Mouse (Mus musculus): ENCODE measurements around the gene Prkce. TPM values are rescaled to one million over a fixed set of nuclear protein-coding genes. Genes with fewer than 3 reads are reported as not detected.

Prkce gene
- polyA plus RNA-seq, 1 experiment from 2014 or later: 4.4 TPM

DNA sequence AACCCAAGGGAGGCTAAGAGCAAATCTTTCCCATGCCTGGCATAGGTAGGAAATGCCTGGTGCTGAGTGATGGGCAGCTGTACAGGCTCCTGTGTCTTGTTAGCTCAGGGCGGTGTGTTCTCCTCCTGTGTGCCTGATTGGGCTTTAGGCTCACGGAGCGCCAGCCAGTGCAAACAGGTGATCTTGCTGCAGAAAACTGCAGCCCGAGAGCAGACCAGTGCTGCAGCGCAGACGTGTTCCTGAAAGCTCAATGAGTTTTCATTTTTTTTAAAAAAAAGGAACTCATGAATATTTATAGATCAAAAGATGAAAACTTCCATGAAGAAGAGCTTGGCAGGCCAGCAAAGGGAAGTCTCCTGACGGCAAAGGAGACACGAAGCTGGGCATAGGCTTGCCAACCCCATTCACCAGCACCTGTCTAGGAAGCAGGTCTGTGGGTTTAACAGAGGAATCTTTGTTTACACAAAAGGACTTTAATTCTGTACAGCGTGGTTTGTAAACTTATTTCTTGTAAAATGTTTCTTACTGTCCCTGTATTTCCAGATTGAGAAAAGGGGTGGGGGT is 67.1 kb downstream of the Prkce start:
- no peaks in the 10 kb centered on the region for H3K36me3 ChIP-seq
- 89% methylated on average over 9 of the region's 9 CpGs for WGBS
- no peak overlapping the region for H3K27ac ChIP-seq
- H3K4me3 ChIP-seq: no peak overlapping the region
- H3K9me3 ChIP-seq: 0 out of 2 replicates have a peak, but pooled peaks cover 5% of the 10 kb centered on the region
- DNase-seq (ENCODE audit: low spot score): no peak
- no peaks in the 10 kb centered on the region for H3K4me1 ChIP-seq (replicated peaks)
- H3K27me3 ChIP-seq (ENCODE audit: insufficient read depth, poor library complexity, severe bottlenecking): no peaks in the 10 kb centered on the region

DNA sequence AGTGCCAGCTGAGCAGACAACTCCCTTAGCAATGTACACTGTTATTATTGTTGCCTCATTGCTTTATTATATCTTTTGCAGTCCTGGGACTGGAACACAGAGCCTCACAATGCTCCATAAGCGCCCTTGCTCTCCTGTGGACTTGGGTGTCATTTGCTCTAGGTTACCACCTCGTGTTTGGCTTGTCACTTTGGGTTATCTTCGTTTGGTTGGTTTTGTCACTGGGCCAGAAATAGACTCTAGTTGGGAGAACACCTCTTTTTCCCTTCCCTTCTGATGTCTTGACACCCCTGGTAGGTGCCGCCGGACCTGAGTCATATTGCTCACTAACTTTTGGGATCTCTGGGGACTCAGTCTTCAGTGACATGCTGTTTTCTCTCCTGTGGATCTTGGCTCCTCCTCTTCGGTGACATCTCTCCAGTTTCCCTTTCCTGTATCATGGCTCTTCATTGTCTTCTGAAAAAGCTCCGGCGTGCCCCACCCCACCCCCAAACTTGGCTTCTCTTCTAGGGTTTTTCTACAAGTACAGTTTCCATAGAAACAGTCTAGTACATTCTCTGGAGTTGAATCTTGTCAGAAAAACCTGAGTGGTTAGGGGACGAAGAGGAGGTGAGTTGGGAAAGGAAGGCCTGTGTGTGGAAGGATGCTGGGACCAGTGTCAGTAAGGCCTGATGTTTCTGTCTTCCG is 68.6 kb downstream of the Prkce start:
- Histone ChIP-seq H3K27me3 (ENCODE audit: insufficient read depth, poor library complexity, severe bottlenecking) (no peaks in the 10 kb centered on the region), H3K4me1 (replicated peaks) (no peaks in the 10 kb centered on the region), H3K9me3 (0 out of 2 replicates have a peak, but pooled peaks cover 5% of the 10 kb centered on the region), H3K36me3 (no peaks in the 10 kb centered on the region), H3K27ac (no peak overlapping the region), H3K4me3 (no peak overlapping the region)
- DNase-seq (ENCODE audit: low spot score): no peak
- 90% methylated on average over 10 of the region's 10 CpGs for WGBS

DNA sequence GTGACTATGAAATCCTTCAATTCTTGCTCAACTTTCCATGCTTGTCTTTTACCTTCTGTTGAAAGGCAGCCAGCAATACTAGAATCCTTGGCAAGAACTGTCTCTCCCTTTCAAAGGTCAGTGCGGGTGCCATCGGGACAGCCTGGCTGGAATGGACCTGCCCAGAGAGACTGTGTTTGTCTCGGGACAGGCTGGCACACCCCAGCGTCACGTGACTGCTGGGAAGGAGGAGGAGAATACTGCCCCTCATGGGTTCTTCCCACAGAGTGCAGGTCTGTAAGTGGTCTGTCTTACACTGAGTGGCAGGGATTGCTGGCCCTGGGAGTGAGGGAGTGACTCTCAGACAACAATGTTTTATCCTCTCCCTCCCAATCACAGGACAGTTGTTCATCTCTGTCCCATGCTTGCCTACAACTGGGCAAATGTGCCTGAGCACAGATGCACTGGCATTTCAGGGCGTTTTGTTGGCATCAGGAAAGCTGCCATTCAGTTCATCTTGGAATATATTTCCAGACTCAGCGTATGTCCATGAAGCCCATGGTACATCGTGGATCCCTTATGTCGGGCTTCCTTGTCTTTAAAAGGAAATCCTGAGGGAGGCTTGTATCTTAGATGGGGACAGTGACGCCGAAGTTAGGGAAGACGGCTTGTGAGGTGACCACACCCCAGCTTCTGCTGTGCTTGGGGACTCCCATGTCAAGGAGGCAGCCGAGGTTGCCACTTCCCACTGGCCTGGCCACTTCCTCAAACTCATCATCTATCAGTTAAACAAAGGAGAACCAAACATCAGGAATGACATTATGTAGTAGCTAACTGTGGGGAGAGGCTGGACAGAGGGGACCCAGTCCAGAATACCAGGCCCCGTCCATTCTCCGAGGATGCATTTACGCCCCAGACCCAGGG is 69.5 kb downstream of the Prkce start:
- DNase-seq (ENCODE audit: low spot score): no peak
- Histone ChIP-seq H3K27me3 (ENCODE audit: insufficient read depth, poor library complexity, severe bottlenecking) (no peaks in the 10 kb centered on the region), H3K4me3 (no peak overlapping the region), H3K36me3 (no peaks in the 10 kb centered on the region), H3K27ac (no peak overlapping the region), H3K4me1 (replicated peaks) (no peaks in the 10 kb centered on the region), H3K9me3 (0 out of 2 replicates have a peak, but pooled peaks cover 5% of the 10 kb centered on the region)
- WGBS: 88% methylated on average over 16 of the region's 16 CpGs

DNA sequence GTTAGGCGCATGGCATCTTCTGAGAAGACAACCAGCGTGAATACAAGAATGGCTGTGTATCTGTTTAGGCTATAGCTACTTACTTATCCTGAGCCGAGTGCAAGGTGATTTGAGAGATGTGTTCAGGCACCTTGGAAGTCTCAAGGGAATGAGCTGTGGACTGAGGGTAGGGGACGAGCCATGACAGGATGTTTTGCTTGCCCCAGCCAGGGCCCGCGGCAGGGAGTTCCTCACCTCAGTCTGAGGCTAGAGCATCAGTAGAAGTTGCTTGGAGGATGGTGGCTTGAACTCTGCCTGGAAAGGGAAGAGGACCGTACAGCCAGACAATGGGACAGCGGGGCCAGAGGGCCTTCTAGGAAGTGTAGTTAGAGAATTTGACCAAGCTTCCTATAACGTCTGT is 74.7 kb downstream of the Prkce start:
- DNase-seq (ENCODE audit: low spot score): no peak
- no peak overlapping the region for H3K27ac ChIP-seq
- 84% methylated on average over 9 of the region's 9 CpGs for WGBS
- no peaks in the 10 kb centered on the region for H3K27me3 ChIP-seq (ENCODE audit: insufficient read depth, poor library complexity, severe bottlenecking)
- H3K4me3 ChIP-seq: no peak overlapping the region
- H3K36me3 ChIP-seq: no peaks in the 10 kb centered on the region
- H3K9me3 ChIP-seq: no peaks in the 10 kb centered on the region
- H3K4me1 ChIP-seq (replicated peaks): peaks cover 8% of the 10 kb centered on the region; the same call in 1 of the 2 replicates

DNA sequence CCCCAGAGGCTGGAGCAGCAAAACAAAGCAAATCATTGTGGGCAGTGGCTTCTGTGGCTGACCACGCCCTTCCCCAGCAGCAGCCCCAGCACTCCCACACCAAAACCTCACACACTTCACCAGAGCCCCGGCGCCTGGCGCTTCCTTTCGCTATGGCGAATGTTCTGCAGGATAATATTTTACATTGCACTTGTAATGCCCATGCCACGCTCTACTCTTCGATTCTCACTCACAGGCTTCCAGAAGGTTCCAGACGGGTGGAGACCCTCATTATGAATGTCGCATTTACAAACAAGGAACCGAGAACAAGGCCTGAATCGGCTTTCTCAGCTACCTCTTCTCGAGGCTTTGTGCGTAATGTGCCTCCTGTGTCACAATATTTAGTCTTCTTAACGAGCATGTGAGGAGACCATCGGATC is 75.5 kb downstream of the Prkce start:
- no peak for DNase-seq (ENCODE audit: low spot score)
- Histone ChIP-seq H3K4me1 (replicated peaks) (peaks cover 10% of the 10 kb centered on the region; the same call in 1 of the 2 replicates), H3K27ac (no peak overlapping the region), H3K36me3 (no peaks in the 10 kb centered on the region), H3K9me3 (no peaks in the 10 kb centered on the region), H3K27me3 (ENCODE audit: insufficient read depth, poor library complexity, severe bottlenecking) (no peaks in the 10 kb centered on the region), H3K4me3 (no peak overlapping the region)
- 88% methylated on average over 16 of the region's 16 CpGs for WGBS

DNA sequence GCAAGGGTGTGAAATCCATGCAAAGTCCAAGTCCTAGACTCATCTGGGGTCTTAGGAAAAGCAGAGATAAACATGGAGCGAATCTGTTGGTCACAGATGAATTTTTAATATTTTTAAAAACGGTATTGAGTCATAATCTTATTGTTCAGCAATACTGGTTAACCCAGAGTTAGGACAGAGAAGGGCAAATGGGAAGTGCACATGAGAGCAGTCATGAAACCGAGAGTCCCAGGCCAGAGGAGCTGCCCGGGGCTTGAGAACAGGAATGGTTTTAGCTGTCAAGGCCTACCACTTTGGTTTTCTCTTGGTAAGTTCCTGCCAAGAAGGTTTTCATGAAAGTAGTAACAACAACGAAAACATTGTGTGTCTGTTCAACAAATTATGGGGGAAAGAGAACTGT is 76.8 kb downstream of the Prkce start:
- no peak overlapping the region for H3K27ac ChIP-seq
- H3K9me3 ChIP-seq: no peaks in the 10 kb centered on the region
- H3K36me3 ChIP-seq: no peaks in the 10 kb centered on the region
- DNase-seq (ENCODE audit: low spot score): no peak
- H3K4me1 ChIP-seq (replicated peaks): peaks cover 10% of the 10 kb centered on the region; the same call in 1 of the 2 replicates
- no peak overlapping the region for H3K4me3 ChIP-seq
- WGBS: 90% methylated on average over 5 of the region's 5 CpGs
- H3K27me3 ChIP-seq (ENCODE audit: insufficient read depth, poor library complexity, severe bottlenecking): no peaks in the 10 kb centered on the region

DNA sequence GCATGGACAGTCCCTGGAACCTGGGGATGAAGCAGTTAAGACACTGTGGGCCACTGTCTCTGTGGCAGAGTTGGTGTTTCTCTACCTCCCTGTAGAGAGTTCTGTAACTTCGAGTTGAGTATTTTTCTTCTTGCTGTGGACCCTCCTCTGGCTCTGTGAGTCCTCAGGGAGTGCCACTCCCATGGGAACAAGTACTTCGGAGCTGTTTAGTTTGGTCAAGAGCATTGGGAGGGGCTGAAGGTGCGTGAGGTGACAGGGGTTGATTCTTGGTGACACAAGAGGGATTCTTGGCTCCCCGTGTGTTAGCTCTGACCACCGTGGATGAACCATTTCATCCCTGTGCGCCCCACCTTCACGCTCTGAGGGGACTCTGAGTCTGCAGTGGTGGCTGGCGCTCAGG is 81.2 kb downstream of the Prkce start:
- WGBS: 89% methylated on average over 8 of the region's 8 CpGs
- H3K4me3 ChIP-seq: no peak overlapping the region
- H3K27ac ChIP-seq: no peak overlapping the region
- no peaks in the 10 kb centered on the region for H3K36me3 ChIP-seq
- peaks cover 10% of the 10 kb centered on the region; the same call in 1 of the 2 replicates for H3K4me1 ChIP-seq (replicated peaks)
- no peaks in the 10 kb centered on the region for H3K27me3 ChIP-seq (ENCODE audit: insufficient read depth, poor library complexity, severe bottlenecking)
- DNase-seq (ENCODE audit: low spot score): no peak
- no peaks in the 10 kb centered on the region for H3K9me3 ChIP-seq

DNA sequence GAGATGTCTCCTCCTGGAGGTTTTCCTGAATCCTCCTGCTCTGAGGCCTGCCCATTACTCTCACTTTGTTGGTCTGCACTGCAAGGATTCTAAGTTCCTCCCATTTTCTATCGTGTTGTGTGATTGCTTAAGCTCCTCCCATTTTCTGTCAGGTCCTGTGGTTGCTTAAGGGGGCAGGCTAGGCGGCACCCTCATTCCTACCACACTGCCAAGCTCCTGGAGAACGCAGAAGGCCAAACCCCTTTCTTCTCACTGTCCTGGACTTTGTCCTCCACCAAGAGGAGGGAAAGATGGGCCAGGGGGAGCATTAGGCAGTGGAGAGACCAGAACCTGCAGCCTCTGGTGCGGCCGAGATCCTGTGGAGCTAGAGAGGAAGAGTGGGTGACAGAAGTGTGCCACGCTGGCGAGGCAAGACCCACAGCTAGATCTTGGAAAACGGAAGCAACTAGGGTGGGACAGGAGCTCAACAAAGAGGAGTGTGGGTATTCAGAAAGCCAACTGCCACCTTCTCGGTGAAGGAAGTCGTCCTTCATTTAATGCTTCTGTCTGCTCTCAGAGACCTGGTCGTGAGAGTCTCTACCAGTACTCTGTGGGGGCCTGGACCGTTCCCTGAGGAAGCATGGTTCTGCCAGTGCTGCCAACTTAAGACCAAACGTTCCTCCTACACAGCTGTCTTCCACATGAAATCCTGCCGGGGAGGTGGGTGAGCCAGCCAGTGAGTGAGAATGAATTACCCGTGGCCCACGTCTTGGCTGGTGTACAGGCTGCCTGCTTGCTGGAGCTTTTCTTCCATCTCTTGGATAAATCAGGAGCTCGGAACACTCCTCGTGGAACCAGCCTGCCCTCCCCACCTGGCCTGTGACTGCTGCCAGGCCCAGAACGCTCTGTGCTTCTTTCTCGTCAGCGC is 82.2 kb downstream of the Prkce start:
- H3K27ac ChIP-seq: no peak overlapping the region
- H3K36me3 ChIP-seq: peaks cover 5% of the 10 kb centered on the region; the same call in 1 of the 2 replicates
- no peak for DNase-seq (ENCODE audit: low spot score)
- H3K4me1 ChIP-seq (replicated peaks): peaks cover 10% of the 10 kb centered on the region; the same call in 1 of the 2 replicates
- WGBS: 87% methylated on average over 21 of the region's 21 CpGs
- no peak overlapping the region for H3K4me3 ChIP-seq
- no peaks in the 10 kb centered on the region for H3K27me3 ChIP-seq (ENCODE audit: insufficient read depth, poor library complexity, severe bottlenecking)
- peaks cover 6% of the 10 kb centered on the region; the same call in 1 of the 2 replicates for H3K9me3 ChIP-seq

DNA sequence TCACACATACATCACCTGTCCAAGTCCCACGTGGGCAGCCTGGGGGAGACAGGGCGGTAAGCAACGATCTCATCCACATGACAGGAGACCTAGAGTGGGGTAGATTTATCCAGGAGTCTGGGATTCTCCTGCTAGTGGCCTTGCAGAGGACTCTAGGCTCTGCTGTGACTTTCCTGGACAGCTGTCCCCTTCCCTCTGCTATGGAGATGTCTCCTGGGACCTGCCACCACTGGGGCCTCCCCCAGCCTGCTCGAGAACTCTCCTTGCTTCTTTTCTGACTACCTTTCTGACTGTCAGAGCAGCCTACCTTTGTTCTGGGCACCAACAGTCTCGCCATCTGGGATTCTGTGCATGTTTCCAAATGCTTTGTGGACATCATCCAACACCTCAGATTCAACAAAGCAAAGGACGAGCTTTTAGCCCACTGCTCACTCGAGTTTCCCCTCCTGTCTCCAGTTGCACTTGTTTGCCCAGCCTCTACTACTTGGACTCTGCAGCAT is 82.9 kb downstream of the Prkce start:
- 88% methylated on average over 7 of the region's 7 CpGs for WGBS
- peaks cover 10% of the 10 kb centered on the region; the same call in 1 of the 2 replicates for H3K9me3 ChIP-seq
- no peak overlapping the region for H3K4me3 ChIP-seq
- H3K4me1 ChIP-seq (replicated peaks): peaks cover 10% of the 10 kb centered on the region; the same call in 1 of the 2 replicates
- no peaks in the 10 kb centered on the region for H3K27me3 ChIP-seq (ENCODE audit: insufficient read depth, poor library complexity, severe bottlenecking)
- H3K27ac ChIP-seq: no peak overlapping the region
- no peak for DNase-seq (ENCODE audit: low spot score)
- peaks cover 5% of the 10 kb centered on the region; the same call in 1 of the 2 replicates for H3K36me3 ChIP-seq

DNA sequence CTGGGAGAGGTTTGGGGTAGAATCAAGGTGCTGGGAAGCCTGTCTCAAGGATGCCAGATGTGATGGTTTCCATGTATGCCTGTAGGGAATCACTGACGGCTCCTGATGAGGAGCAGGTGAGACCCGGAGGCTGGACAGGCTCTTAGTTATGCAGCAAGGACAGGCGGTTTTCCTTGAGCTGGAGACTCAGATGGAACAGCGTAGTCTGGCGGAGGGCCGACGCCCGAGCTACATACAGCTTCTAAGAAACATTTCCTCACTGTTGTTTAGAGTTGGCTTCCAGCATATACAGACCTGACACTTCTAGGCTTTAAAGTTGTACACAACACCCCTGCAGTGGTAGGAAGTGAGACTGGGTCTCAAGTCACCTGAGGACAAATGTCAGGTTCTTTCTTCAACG is 86.3 kb downstream of the Prkce start:
- H3K27me3 ChIP-seq (ENCODE audit: insufficient read depth, poor library complexity, severe bottlenecking): no peaks in the 10 kb centered on the region
- no peak for DNase-seq (ENCODE audit: low spot score)
- peaks cover 5% of the 10 kb centered on the region; the same call in 1 of the 2 replicates for H3K36me3 ChIP-seq
- H3K4me1 ChIP-seq (replicated peaks): peaks cover 15% of the 10 kb centered on the region; the same call in 1 of the 2 replicates
- no peak overlapping the region for H3K4me3 ChIP-seq
- peaks cover 10% of the 10 kb centered on the region; the same call in 1 of the 2 replicates for H3K9me3 ChIP-seq
- no peak overlapping the region for H3K27ac ChIP-seq
- WGBS: 94% methylated on average over 9 of the region's 9 CpGs

DNA sequence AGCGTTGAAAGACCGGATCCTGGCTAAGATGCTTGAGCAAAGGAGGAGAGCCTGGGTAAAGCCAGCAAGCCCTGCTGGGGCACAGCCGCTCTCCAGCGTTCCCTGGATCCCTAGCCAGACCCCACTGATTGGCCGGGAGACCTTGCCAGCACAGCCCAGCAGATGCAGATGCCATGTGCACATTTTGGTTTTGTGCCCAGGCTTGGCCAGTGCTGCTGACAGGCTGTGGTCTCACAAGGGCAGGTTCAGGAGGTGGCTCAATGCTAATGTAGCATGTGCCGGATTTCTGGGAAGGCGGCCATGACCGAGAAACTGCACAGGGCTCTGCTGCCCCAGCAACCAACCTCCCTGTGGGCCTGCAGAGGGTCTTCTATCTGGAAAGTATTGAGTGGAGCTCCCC is 86.7 kb downstream of the Prkce start:
- Histone ChIP-seq H3K27me3 (ENCODE audit: insufficient read depth, poor library complexity, severe bottlenecking) (no peaks in the 10 kb centered on the region), H3K36me3 (peaks cover 5% of the 10 kb centered on the region; the same call in 1 of the 2 replicates), H3K4me3 (no peak overlapping the region), H3K9me3 (peaks cover 10% of the 10 kb centered on the region; the same call in 1 of the 2 replicates), H3K4me1 (replicated peaks) (peaks cover 18% of the 10 kb centered on the region; the same call in 1 of the 2 replicates), H3K27ac (no peak overlapping the region)
- DNase-seq (ENCODE audit: low spot score): no peak
- 94% methylated on average over 8 of the region's 8 CpGs for WGBS
